Mouse (Mus musculus) embryo, embryonic 10 days (tissue): ENCODE results near the gene Arf1.
"Not testable (repeated sequence)": the region's sequence is repeated elsewhere in the genome, so short reads cannot be mapped to it uniquely, and the experiment has no call there.

Source experiments
- DNase-seq: peaks from one replicate; pipeline ENCODE4 v3.0.0-alpha.2; 2015; ENCODE audit warnings: low spot score

Gene Arf1

DNA sequence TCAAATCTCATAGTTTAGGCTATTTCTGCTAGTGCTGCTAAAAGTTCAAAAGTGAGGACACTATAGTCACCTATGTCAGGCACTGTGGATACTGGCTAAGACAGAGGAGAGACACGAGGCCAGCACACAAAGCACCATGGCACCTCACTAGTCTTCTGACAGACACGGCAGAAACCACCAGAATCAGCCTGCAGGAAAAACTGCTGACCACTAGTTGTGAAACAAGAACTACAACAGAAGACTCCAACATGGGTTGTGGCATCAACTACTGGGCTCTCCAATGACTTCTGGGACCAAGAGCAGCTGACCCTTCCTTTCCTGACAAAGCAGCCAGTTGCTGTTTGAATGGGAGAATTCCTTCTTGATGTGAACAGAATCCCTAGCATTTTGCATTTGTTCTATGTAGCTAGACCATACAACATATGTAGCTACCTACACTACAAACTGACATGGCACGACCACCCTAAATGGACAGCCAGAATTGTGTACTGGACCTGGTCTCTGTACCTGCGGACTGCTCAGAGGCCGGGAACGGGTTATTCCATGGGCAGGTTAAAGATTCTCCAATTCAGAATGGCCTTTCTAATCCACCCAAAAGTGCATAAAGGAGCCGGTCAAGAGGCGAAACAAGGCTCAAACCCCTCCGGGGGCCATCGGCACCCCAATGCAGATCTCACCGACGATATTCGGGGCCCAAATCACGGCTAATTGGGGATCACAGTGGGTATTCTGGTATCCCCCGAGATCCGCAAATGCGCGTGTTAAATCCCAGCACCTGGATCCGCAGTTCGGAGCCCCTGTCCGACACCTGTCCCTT is 1.1 kb downstream of the Arf1 start:
- peak; percentile 20 for DNase-seq

DNA sequence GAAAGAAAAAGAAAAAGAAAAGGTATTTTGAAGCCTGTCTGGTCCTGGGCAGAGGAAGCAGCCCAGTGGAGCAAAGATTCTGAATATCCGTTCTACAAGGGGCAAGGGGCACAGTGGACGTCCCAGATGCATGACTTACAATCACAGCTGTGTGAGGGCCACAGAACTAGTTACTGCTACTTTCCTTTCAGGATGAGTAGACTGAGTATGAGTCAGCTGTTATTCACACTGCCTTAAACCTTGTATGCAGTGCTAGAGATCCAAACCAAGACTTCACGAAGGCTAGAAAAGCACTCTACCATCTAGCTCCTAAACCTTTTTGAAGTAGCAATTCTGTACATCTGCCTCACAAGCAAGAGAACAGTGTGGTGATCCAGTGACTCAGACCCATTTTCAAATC is 1.8 kb downstream of the Arf1 start:
- DNase-seq: no peak

- no peak for DNase-seq
Observed at GRCm38 (mm10) chr11:59225167-59225566, 2.9 kb downstream of the Arf1 start.

DNA sequence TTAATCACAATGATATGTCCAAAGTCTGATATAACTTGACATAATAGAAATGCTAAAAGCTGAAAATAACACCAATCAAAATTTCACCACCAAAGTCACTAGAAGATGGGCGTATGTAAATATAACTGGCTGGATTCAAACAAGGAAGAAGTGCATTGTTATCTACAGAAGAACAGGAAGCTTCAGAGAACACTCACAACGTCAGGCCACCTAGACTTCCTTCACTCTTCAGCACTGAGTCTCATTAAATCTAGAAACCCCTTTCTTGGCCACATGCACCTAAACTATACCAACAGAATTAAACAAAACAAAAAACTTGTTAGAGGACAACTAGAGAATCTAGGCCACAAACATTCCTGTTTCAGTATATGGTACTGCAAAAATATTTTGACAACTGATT is 3.6 kb downstream of the Arf1 start:
- DNase-seq: no peak

GRCm38 (mm10) chr11:59224025-59224424 is 4.0 kb downstream of the Arf1 start:
- DNase-seq: no peak

DNA sequence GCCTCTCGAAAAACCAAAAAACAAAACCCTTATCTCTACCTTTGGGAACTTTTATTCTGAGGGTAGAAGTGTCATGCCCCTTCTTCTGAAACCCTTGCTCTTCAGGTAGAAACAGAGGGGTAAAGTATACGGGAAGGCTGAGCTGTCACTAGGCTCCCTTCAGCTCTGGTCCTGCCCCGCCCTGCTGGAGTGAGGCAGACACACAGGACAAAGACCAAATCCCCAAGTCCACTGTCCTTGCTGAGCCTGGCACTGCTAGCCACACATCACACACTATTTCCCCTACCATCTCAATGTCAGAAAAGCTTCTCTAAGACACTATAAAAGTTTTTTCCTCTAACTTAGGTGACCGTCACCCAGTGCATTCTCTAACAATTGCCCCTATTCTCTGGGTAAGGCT is 5.8 kb downstream of the Arf1 start:
- no peak for DNase-seq

- no peak for DNase-seq
Observed at GRCm38 (mm10) chr11:59221604-59222003, 6.5 kb downstream of the Arf1 start.

DNA sequence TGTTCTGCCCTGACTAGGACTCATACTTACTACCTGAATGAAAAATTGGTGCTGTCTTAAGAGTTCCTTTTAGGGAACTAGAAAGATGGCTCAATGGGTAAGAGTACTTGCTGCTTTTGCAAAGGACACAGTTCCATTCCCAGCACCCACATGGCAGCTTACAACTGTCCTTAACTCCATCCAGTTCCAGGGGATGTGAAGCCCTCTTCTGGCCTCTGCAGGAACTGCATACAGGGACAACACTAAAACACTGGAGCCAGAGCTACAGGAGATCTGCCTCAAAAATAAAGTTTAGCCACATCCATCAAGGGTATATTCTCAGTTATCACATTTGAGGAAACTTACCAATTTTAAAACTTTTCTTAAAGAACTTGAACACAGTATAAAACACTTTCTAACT is 9.0 kb downstream of the Arf1 start:
- peak; percentile 61 for DNase-seq

DNA sequence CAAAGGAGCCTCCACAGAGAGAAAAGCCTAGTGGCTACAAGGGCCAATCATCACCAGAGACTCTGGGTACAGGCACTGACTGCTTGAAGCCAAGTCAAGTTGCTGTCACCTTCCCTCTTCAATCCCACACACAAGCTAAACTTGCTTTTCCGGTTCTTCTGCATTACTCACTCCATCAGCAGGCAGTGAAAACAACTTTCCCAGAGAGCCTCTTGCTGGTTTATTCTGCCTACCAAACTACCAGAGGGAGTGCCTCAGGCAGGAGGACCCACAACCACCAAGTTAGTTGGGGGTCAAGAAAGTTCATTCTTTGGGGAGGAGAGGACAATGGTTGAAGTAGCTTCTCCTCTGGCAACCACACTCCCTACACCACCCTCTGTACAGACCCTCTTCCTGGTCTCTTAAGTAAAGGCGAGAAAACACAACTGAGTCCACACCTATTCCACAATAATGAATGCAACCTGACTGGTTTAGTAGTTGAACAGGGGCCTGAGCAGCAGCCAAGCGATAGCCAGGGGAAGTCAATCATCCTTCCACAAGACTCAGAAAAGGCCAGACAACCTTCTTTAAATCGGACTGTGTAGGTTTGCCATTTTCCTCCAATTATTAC is 9.6 kb downstream of the Arf1 start:
- peak; percentile 62 for DNase-seq

DNA sequence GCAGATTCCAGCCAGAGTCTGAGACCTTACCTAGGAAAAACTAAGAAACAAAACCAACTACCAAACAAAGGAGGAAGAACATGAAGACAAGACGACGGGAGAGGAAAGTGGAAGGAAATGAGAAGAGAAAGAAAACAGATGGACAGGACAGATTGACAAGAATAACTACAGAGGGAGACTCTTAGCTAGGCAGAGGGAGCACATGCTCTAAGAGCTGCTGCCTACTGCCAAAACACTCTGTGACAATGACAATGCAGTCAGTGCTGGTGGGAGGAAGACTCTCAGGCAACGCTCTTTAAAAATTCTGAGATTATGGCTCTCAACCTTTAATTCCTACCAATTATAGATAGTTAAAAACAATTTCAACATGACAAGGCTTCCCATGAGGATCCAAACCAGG is 11.1 kb downstream of the Arf1 start:
- no peak for DNase-seq

- DNase-seq: no peak
Observed at GRCm38 (mm10) chr11:59212892-59213494, 15.1 kb downstream of the Arf1 start.

DNA sequence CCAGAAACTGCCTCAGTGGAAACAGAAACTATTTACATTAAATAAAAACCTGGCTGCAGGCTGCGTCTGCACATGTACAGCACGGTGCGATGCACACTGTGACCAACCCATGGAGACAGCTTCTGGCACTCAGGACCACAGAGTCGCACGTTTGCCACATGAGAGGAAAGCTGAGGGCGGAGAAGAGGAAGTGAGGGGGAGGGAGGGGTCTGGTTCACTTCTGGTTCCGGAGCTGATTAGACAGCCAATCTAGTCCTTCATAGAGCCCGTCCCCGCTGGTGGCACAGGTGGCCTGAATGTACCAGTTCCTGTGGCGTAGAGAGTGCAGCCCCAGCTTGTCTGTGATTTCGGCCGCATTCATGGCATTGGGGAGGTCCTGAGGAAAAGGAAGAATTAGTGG is 15.8 kb downstream of the Arf1 start:
- DNase-seq: not testable (repeated sequence)

DNA sequence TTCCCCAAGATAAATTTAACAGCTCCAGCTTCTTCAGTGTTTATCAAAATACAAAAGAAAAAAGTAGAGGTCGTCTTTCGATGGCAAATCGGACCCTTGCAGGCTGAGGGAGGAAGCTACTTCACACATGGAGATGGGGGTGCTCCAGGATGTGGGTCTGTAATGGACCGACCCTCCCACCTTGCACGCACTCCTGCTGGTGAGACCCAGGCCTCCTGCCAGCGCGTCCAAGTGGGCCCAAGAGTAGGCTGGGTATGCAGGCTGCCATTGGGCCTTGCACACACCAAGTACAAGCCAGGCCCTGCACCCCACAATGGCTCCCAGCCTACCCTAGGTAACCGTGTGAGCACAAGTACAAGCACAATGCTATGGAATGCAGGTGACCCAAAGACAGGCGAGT is 16.5 kb downstream of the Arf1 start:
- not testable (repeated sequence) for DNase-seq

DNA sequence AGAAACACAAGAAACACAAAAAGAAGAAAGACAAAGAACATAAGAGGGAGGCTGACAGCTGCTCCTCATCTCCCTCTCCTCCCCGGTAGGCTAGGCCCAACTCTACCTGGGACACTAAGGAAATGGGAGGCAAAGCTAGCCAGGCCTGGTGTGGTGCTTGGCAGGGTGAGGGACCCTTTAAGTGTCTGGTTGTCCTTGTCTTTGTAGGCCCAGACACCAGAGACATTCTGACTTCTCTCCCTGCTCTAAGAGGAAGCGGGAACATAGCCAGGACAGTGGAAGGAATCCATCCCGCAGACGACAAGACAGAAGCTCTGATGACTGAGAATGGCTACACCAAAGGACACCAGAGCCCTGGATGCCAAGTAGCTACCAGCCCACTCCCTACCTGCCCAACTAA is 18.1 kb downstream of the Arf1 start:
- DNase-seq: no peak

DNA sequence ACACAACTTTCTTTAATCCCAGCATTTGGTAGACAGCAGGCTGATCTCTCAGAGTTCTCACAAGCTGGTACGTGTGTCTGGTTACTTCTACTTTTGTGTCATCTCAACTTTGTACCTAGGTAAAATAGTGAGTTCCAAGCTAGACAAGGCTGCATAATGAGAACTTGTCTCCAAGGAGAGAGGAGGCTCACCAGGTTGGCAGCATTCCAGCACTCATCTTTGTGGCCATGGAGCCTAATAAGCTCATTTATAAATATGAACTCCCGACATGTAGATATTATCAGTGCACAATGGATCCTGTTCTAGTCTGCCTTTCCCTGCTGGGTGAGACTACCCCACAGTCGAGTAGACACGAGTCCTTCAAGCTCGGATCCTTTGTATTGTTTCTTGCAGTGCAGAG is 18.5 kb downstream of the Arf1 start:
- DNase-seq: no peak

- peak; percentile 81 for DNase-seq
Observed at GRCm38 (mm10) chr11:59209003-59209441, 19.0 kb downstream of the Arf1 start.

DNA sequence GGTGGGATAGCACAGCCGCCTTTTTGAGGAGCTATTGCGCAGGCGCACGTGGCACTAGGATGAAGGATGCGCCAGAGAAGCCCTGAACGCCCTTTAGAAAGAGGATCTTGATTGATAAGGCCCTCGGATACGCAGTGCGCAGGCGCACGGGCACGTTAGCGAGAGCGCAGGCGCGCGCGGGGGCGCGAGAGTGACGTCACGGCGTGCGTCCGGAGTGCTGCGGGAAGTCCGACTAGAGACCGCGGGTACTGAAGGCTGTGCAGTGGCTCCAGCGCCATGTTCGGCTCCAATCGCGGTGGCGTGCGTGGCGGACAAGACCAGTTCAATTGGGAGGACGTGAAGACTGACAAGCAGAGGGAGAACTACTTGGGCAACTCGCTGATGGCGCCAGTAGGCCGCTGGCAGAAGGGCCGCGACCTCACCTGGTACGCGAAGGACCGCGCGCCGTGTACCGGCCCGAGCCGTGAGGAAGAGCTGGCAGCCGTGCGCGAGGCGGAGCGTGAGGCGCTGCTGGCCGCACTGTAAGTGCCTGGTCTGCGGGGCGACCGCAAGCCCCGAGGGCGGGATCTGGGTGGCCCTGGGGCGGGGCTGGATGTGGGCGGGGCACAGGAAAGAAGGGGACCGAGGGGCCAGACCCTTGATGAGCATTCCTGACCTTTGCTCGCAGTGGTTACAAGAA is 19.8 kb downstream of the Arf1 start, which contains the start of gene 2310033P09Rik:
2310033P09Rik (plus strand) TSS at position 169 of the 679 bp plus-strand sequence.
- DNase-seq: peak; percentile 99

GRCm38 (mm10) chr11:59202081-59202995 is 25.7 kb downstream of the Arf1 start, which contains the start of gene Mrpl55:
TSS of gene Mrpl55 (plus strand) at chr11:59202486.
- peak; percentile 97 for DNase-seq

- no peak for DNase-seq
Observed at GRCm38 (mm10) chr11:59201216-59202002, 26.7 kb downstream of the Arf1 start.

GRCm38 (mm10) chr11:59196230-59196629 is 31.8 kb downstream of the Arf1 start:
- no peak for DNase-seq

DNA sequence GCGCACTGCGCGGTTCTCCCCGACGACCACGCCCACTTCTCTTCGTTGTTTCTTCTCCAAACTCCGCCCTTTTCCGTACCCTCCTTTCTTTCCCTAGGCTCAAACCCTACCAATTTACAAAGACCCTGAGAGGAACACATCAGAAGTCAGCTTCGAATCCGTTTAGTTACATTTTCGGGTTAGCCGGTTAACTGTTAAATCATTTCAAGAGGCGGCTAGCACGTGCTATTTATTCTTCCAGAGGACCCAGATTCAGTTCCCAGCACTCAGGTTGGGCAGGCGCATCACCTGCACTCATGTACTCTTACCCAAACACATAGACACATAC is 36.0 kb downstream of the Arf1 start, which contains the start of gene Guk1:
Guk1 (minus strand) TSS at position 154 of the 328 bp plus-strand sequence.
- DNase-seq: no peak
